Mouse (Mus musculus) heart, embryonic 15.5 days (tissue): ENCODE results near the gene Slc4a4. TPM values are rescaled to one million over a fixed set of nuclear protein-coding genes. Genes with fewer than 3 reads are reported as not detected.

Experiments used
- ATAC-seq: fragments of 200-750 bp; cut with Nextera tagmentation; replicated peaks from 2 replicates; pipeline ENCODE4 v1.8.0; 2017; ENCODE audit warnings: low read depth, moderate TSS enrichment; ENCODE audit not compliant: insufficient number of reproducible peaks, insufficient read depth, low FRiP score
- H3K27ac ChIP-seq: fragments of 300-500 bp; sonication (generic); 2 replicates; pipeline ENCODE4 v1.5.1; 2015; ENCODE audit warnings: mild to moderate bottlenecking, inconsistent platforms
- H3K27me3 ChIP-seq: fragments of 300-500 bp; sonication (generic); 2 replicates; pipeline ENCODE4 v1.6.1; 2015; ENCODE audit warnings: inconsistent platforms
- H3K36me3 ChIP-seq: fragments of 300-500 bp; sonication (generic); 2 replicates; pipeline ENCODE4 v1.6.1; 2015; ENCODE audit warnings: mild to moderate bottlenecking, inconsistent platforms
- H3K4me1 ChIP-seq: fragments of 300-500 bp; sonication (generic); replicated peaks from 2 replicates; pipeline ENCODE4 v1.6.1; 2015; ENCODE audit warnings: inconsistent platforms
- H3K4me2 ChIP-seq: fragments of 300-500 bp; sonication (generic); 2 replicates; pipeline ENCODE4 v1.6.1; 2015; ENCODE audit warnings: inconsistent platforms, mild to moderate bottlenecking, moderate library complexity
- H3K4me3 ChIP-seq: fragments of 300-500 bp; sonication (generic); 2 replicates; pipeline ENCODE4 v1.5.1; 2015; ENCODE audit warnings: mild to moderate bottlenecking, inconsistent platforms
- H3K9ac ChIP-seq: fragments of 300-500 bp; sonication (generic); 2 replicates; pipeline ENCODE4 v1.6.1; 2015; ENCODE audit warnings: mild to moderate bottlenecking, inconsistent platforms
- H3K9me3 ChIP-seq: fragments of 300-500 bp; sonication (generic); replicated peaks from 2 replicates; pipeline ENCODE4 v1.6.1; 2016; ENCODE audit warnings: inconsistent platforms
- WGBS: fragments of 180-500 bp; shearing (Covaris S2); methylation state at CpG from one replicate; pipeline ENCODE4 v1.1.7; 2015; ENCODE audit warnings: mixed read lengths; 5-methylcytosine and 5-hydroxymethylcytosine counted together
- polyA plus RNA-seq: library from polyadenylated mRNA; unstranded; fragments of >200 nt; fragmentation: Nextera tagmentation; extraction: Ambion mirVana; gene quantifications from 2 replicates; pipeline ENCODE4 v1.2.1, GENCODE M21; 2015

Slc4a4 gene
- polyA plus RNA-seq, 1 experiment from 2014 or later = 5.1 TPM

GRCm38 (mm10) chr5:89190063-89190462 is 303.4 kb downstream of the Slc4a4 start:
- Histone ChIP-seq H3K4me1 (no peaks in the 10 kb centered on the region), H3K4me3 (no peak overlapping the region), H3K4me2 (no peak overlapping the region), H3K27me3 (no peaks in the 10 kb centered on the region), H3K36me3 (no peaks in the 10 kb centered on the region), H3K9ac (no peak overlapping the region), H3K27ac (no peak overlapping the region), H3K9me3 (no peaks in the 10 kb centered on the region)
- 71% methylated on average over 3 of the region's 3 CpGs for WGBS
- no peak for ATAC-seq

DNA sequence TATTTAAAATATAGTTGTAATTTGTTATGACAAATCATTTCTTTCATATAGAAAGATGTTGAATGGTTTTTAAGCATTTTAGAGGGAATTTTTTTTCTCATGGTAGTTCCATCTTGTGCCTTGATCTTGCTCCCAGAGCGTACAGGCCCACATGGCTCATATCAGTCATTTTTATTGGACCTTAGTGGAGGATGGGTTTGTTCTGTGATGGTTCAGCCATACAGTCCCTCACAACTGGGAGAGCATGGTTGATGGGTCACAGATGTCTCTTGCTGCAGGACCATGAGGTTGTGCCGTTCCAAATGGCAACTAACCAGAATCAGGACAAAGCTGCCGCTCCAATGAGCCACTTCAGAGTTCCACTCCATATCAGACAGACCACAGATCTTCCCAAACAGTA is 308.0 kb downstream of the Slc4a4 start:
- Histone ChIP-seq H3K9me3 (no peaks in the 10 kb centered on the region), H3K36me3 (no peaks in the 10 kb centered on the region), H3K27ac (no peak overlapping the region), H3K4me2 (no peak overlapping the region), H3K4me3 (no peak overlapping the region), H3K4me1 (no peaks in the 10 kb centered on the region), H3K27me3 (no peaks in the 10 kb centered on the region), H3K9ac (no peak overlapping the region)
- WGBS = 88% methylated on average over 3 of the region's 3 CpGs
- ATAC-seq = no peak

GRCm38 (mm10) chr5:89198501-89198900 is 311.9 kb downstream of the Slc4a4 start:
- Histone ChIP-seq H3K36me3 (no peaks in the 10 kb centered on the region), H3K4me1 (peaks cover 5% of the 10 kb centered on the region; the same call in 1 of the 2 replicates), H3K4me3 (no peak overlapping the region), H3K4me2 (no peak overlapping the region), H3K9ac (no peak overlapping the region), H3K27me3 (no peaks in the 10 kb centered on the region), H3K27ac (no peak overlapping the region), H3K9me3 (no peaks in the 10 kb centered on the region)
- 69% methylated on average over 2 of the region's 2 CpGs for WGBS
- no peak for ATAC-seq

DNA sequence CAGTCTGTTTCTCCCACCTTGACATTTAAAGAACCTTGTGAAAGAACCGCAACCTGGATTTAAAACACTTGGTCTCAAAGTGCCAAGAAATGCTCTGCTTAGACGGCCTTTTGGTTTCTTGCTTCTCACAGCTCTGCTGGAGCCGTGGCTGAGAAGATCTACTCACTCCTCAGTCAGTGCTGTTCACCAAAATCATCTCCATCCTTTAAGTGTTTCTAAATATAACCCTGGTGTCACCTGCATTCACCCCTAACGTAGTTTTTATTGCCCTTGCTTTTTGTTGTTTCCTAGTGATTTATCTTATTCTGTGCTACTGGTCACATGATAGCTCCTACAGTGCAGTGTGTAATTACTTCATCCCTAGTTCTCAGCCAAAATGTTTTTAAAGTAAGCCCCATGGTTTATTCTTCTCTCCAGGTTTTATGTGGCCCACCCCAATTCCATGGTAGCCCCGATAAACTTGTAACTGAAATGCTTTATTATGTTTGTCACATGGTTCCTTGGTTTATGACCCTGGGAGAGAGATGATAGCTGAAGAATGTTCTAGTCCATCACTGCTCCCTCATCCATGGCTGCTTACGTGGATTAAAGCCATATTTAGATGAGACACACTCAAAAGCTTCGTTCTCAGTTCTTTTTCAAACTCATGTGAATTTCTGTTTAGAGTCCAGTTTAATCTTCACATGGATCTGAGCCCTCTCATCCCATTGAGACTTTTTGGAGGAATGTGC is 323.5 kb downstream of the Slc4a4 start:
- Histone ChIP-seq H3K4me1 (no peaks in the 10 kb centered on the region), H3K9me3 (no peaks in the 10 kb centered on the region), H3K9ac (no peak overlapping the region), H3K4me2 (no peak overlapping the region), H3K27me3 (no peaks in the 10 kb centered on the region), H3K36me3 (no peaks in the 10 kb centered on the region), H3K27ac (no peak overlapping the region), H3K4me3 (no peak overlapping the region)
- 71% methylated on average over 7 of the region's 7 CpGs for WGBS
- no peak for ATAC-seq

DNA sequence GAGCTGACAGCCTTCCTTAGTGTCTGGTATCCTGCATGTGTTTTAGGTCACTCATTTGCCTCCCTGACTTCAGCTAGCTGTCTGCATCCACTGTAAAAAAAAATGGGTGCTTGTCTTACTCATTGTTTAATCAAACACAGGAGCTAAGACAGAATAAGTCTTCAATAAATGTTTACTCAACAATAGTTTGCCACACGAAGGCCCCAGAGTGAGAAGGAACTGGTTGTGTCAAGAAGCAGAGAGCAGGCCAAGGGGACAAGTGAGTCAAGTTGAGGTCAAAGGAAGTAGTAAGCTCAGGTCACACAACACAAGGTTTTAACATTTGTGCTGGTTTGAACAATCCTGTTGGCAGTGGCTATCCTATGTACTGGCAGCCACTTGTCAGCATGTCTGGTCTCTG is 324.4 kb downstream of the Slc4a4 start:
- no peak overlapping the region for H3K4me2 ChIP-seq
- no peaks in the 10 kb centered on the region for H3K9me3 ChIP-seq
- H3K36me3 ChIP-seq = no peaks in the 10 kb centered on the region
- H3K9ac ChIP-seq = no peak overlapping the region
- no peaks in the 10 kb centered on the region for H3K27me3 ChIP-seq
- H3K4me3 ChIP-seq = no peak overlapping the region
- H3K27ac ChIP-seq = no peak overlapping the region
- WGBS = 61% methylated on average over 1 of the region's 1 CpGs
- H3K4me1 ChIP-seq = no peaks in the 10 kb centered on the region
- ATAC-seq = no peak

DNA sequence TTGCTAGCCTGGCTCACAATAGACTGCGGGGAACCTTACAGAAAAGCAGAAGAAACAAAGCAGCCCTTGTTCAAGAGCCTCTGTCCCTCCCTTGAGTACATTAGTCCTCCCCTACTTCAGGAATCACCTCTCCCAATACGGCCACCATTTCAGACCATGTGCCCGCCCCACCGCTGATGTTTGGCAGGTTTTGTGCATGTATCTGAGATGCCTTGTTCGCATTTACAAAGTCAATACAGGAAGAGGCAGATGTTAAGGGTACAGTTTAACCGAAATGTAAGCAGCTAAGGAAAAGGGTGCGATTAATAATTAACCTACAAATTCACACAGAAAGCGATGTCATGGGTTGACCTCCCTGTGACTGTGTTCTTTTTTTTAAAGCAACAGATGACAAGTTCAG is 331.6 kb downstream of the Slc4a4 start:
- no peak overlapping the region for H3K4me3 ChIP-seq
- no peak overlapping the region for H3K4me2 ChIP-seq
- no peaks in the 10 kb centered on the region for H3K36me3 ChIP-seq
- H3K27me3 ChIP-seq = no peaks in the 10 kb centered on the region
- H3K9ac ChIP-seq = no peak overlapping the region
- H3K27ac ChIP-seq = no peak overlapping the region
- ATAC-seq = no peak
- no peaks in the 10 kb centered on the region for H3K9me3 ChIP-seq
- WGBS = 81% methylated on average over 8 of the region's 8 CpGs
- no peaks in the 10 kb centered on the region for H3K4me1 ChIP-seq

DNA sequence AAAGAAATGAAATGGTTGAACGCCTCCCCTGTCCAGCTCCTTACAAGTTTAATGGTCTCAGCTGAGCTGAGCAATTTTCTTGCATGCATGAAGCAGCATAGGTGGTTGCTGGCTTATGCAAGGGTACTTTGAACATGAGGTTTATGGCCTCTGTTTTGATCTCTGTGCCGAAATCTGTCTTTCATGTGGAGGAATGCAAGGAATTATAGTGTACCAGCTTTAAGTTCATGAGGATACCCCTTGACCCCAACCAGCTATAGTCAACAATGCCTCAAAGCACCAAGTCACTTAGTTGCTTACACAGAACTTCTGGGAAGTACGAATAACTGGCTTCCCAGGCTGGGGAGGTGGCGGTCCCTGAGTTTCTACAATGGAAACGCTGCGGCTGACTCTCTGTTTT is 332.1 kb downstream of the Slc4a4 start:
- no peaks in the 10 kb centered on the region for H3K4me1 ChIP-seq
- H3K4me3 ChIP-seq = no peak overlapping the region
- no peaks in the 10 kb centered on the region for H3K9me3 ChIP-seq
- no peak overlapping the region for H3K4me2 ChIP-seq
- H3K9ac ChIP-seq = no peak overlapping the region
- no peaks in the 10 kb centered on the region for H3K27me3 ChIP-seq
- no peak overlapping the region for H3K27ac ChIP-seq
- no peak for ATAC-seq
- WGBS = 72% methylated on average over 6 of the region's 6 CpGs
- H3K36me3 ChIP-seq = no peaks in the 10 kb centered on the region

- Histone ChIP-seq H3K27ac (no peak overlapping the region), H3K9me3 (no peaks in the 10 kb centered on the region), H3K4me1 (no peaks in the 10 kb centered on the region), H3K36me3 (peaks cover 2% of the 10 kb centered on the region; the same call in 1 of the 2 replicates), H3K9ac (no peak overlapping the region), H3K4me2 (no peak overlapping the region), H3K4me3 (no peak overlapping the region), H3K27me3 (no peaks in the 10 kb centered on the region)
- 41% methylated on average over 1 of the region's 1 CpGs for WGBS
- no peak for ATAC-seq
Observed at GRCm38 (mm10) chr5:89221658-89222057, 335.0 kb downstream of the Slc4a4 start.

DNA sequence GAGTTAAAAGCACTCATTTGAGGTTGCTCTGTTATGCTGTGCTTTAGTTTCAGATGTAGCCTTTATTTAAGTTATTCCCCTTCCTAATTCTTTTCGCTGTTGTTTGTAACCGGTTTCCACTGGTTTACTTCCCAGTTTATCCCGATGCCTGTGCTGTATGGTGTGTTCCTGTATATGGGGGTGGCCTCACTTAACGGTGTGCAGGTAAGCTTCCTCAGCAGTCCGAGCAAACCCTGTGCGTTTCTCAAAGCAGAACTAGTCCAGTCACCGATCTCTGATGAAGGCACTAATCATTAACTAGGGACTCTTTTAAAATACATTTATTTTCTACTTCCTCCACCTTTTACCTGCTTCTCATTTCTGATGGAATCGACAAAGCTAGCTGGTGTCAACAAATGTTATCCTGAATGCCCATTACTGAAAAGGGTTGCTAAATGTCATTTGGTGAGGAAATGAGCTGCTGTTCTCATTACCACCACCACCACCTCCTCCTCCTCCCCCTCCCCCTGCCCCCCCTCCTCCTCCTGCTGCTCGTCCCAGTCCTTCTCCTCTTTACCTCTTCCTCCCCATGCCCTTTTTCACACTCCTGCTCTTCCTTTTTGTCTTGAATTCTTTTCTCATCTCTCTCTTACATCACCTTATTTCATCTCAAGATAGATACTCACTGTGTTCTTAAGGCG is 336.6 kb downstream of the Slc4a4 start:
- 46% methylated on average over 10 of the region's 10 CpGs for WGBS
- no peaks in the 10 kb centered on the region for H3K9me3 ChIP-seq
- no peak for ATAC-seq
- H3K27ac ChIP-seq = no peak overlapping the region
- no peak overlapping the region for H3K4me3 ChIP-seq
- no peaks in the 10 kb centered on the region for H3K4me1 ChIP-seq
- no peak overlapping the region for H3K9ac ChIP-seq
- peaks cover 4% of the 10 kb centered on the region; the same call in 1 of the 2 replicates for H3K36me3 ChIP-seq
- H3K4me2 ChIP-seq = no peak overlapping the region
- no peaks in the 10 kb centered on the region for H3K27me3 ChIP-seq

DNA sequence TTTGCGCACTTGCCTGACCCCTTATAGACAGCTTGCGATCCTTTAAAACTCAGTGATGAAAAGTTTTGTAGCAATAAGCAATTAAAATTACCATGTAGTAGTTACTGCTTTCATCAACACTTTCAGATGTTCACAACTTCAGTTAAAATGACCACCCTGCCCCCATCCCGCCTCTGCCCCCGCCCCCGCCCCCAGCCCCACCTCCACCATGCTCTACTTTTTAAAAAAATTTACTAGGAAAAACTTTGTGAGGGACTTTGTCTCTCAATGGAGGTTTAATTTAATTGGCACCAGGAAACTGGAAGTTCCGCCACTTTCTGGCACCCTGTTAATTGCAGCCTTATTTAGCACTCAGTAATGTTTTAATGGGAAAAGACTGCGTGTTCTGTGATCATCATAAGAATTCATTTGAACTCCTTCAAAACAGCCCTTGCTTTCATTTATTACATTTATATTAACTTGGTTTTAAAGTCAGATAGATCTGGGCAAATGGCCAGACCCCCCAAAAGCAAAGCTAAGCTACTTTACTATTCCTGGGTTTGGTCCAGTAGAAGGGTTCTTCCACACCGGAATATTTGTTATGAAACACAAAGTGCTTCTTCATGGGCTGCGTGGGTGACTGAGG is 337.2 kb downstream of the Slc4a4 start:
- WGBS = 62% methylated on average over 9 of the region's 9 CpGs
- H3K4me2 ChIP-seq = no peak overlapping the region
- ATAC-seq = no peak

GRCm38 (mm10) chr5:89227948-89228347 is 341.3 kb downstream of the Slc4a4 start:
- Histone ChIP-seq H3K4me3 (no peak overlapping the region), H3K9ac (no peak overlapping the region), H3K4me2 (no peak overlapping the region), H3K9me3 (no peaks in the 10 kb centered on the region), H3K36me3 (peaks cover 4% of the 10 kb centered on the region; the same call in 1 of the 2 replicates), H3K4me1 (no peaks in the 10 kb centered on the region), H3K27ac (no peak overlapping the region), H3K27me3 (no peaks in the 10 kb centered on the region)
- ATAC-seq = no peak
- 85% methylated on average over 2 of the region's 2 CpGs for WGBS

More for the DNA sequence above, 337.2 kb downstream of the Slc4a4 start:
- no peaks in the 10 kb centered on the region for H3K4me1 ChIP-seq
- no peaks in the 10 kb centered on the region for H3K9me3 ChIP-seq
- H3K4me3 ChIP-seq = no peak overlapping the region
- no peaks in the 10 kb centered on the region for H3K27me3 ChIP-seq
- H3K27ac ChIP-seq = no peak overlapping the region
- no peak overlapping the region for H3K9ac ChIP-seq
- peaks cover 4% of the 10 kb centered on the region; the same call in 1 of the 2 replicates for H3K36me3 ChIP-seq
